Mouse (Mus musculus) C2C12 (cell line): Measurements from ENCODE around the gene Sprr2a2. TPM values are rescaled to one million over a fixed set of nuclear protein-coding genes. Genes with fewer than 3 reads are reported as not detected.
"Not testable (repeated sequence)": the region's sequence is repeated elsewhere in the genome, so short reads cannot be mapped to it uniquely, and the experiment has no call there.

Experiments used
- H3K27me3 ChIP-seq: one replicate; pipeline ENCODE4 v1.6.1; 2011; ENCODE audit not compliant: control insufficient read depth, insufficient read depth, insufficient read length
- H3K36me3 ChIP-seq: one replicate; pipeline ENCODE4 v1.6.1; 2011; ENCODE audit not compliant: control insufficient read depth, insufficient read depth
- H3K4me3 ChIP-seq: one replicate; pipeline ENCODE4 v1.5.1; 2011; ENCODE audit warnings: mild to moderate bottlenecking, control low read depth; ENCODE audit not compliant: poor library complexity, insufficient read depth, severe bottlenecking
- H3K79me2 ChIP-seq: one replicate; pipeline ENCODE4 v1.6.1; 2011; ENCODE audit not compliant: control insufficient read depth, insufficient read depth
- H3K79me3 ChIP-seq: one replicate; pipeline ENCODE4 v1.6.1; 2011; ENCODE audit warnings: low read depth, control low read depth
- H3ac ChIP-seq: one replicate; pipeline ENCODE3; 2011; ENCODE audit warnings: low read depth; ENCODE audit not compliant: control insufficient read depth, insufficient read length
- polyA plus RNA-seq: library from polyadenylated mRNA; unstranded; fragments of >200 nt; fragmentation: generic; extraction: Trizol; gene quantifications from one replicate; pipeline ENCODE4 v1.2.1, GENCODE M21; 2012; ENCODE audit warnings: missing spikeins

Gene Sprr2a2
- polyA plus RNA-seq, 1 experiment: 2.6 TPM

- not testable (repeated sequence) for H3K79me2 ChIP-seq, H3K36me3 ChIP-seq, H3K27me3 ChIP-seq, H3K79me3 ChIP-seq, H3ac ChIP-seq, H3K4me3 ChIP-seq
Observed at GRCm38 (mm10) chr3:92227410-92227809, 11.7 kb downstream of the Sprr2a2 start.

GRCm38 (mm10) chr3:92236463-92237189 lies 20.9 kb downstream of the Sprr2a2 start:
- not testable (repeated sequence) for H3K4me3 ChIP-seq, H3K36me3 ChIP-seq, H3K27me3 ChIP-seq, H3ac ChIP-seq, H3K79me2 ChIP-seq, H3K79me3 ChIP-seq

- not testable (repeated sequence) for H3K4me3 ChIP-seq, H3K79me2 ChIP-seq, H3K27me3 ChIP-seq, H3K36me3 ChIP-seq, H3ac ChIP-seq, H3K79me3 ChIP-seq
Observed at GRCm38 (mm10) chr3:92238736-92239135, 23.0 kb downstream of the Sprr2a2 start.

GRCm38 (mm10) chr3:92239197-92239596 lies 23.5 kb downstream of the Sprr2a2 start:
- H3K36me3 ChIP-seq, H3K79me2 ChIP-seq, H3ac ChIP-seq, H3K79me3 ChIP-seq, H3K4me3 ChIP-seq, H3K27me3 ChIP-seq: not testable (repeated sequence)

GRCm38 (mm10) chr3:92244833-92245232 lies 29.1 kb downstream of the Sprr2a2 start:
- not testable (repeated sequence) for H3K79me3 ChIP-seq, H3K27me3 ChIP-seq, H3K79me2 ChIP-seq, H3ac ChIP-seq, H3K36me3 ChIP-seq, H3K4me3 ChIP-seq

- not testable (repeated sequence) for H3K79me3 ChIP-seq, H3K79me2 ChIP-seq, H3K4me3 ChIP-seq, H3K27me3 ChIP-seq, H3ac ChIP-seq, H3K36me3 ChIP-seq
Observed at GRCm38 (mm10) chr3:92246245-92246644, 30.5 kb downstream of the Sprr2a2 start.

- H3ac ChIP-seq, H3K4me3 ChIP-seq, H3K27me3 ChIP-seq, H3K79me2 ChIP-seq, H3K36me3 ChIP-seq, H3K79me3 ChIP-seq: not testable (repeated sequence)
Observed at GRCm38 (mm10) chr3:92248494-92248893, 32.8 kb downstream of the Sprr2a2 start.

GRCm38 (mm10) chr3:92250450-92250849 lies 34.7 kb downstream of the Sprr2a2 start:
- not testable (repeated sequence) for H3K4me3 ChIP-seq, H3ac ChIP-seq, H3K79me3 ChIP-seq, H3K36me3 ChIP-seq, H3K27me3 ChIP-seq, H3K79me2 ChIP-seq

GRCm38 (mm10) chr3:92253860-92254259 lies 38.1 kb downstream of the Sprr2a2 start:
- not testable (repeated sequence) for H3K79me3 ChIP-seq, H3ac ChIP-seq, H3K27me3 ChIP-seq, H3K79me2 ChIP-seq, H3K4me3 ChIP-seq, H3K36me3 ChIP-seq

GRCm38 (mm10) chr3:92258526-92258925 lies 42.8 kb downstream of the Sprr2a2 start:
- H3K79me3 ChIP-seq, H3K27me3 ChIP-seq, H3K36me3 ChIP-seq, H3ac ChIP-seq, H3K4me3 ChIP-seq, H3K79me2 ChIP-seq: not testable (repeated sequence)

GRCm38 (mm10) chr3:92263462-92263861 lies 47.7 kb downstream of the Sprr2a2 start:
- H3K79me3 ChIP-seq, H3K79me2 ChIP-seq, H3K36me3 ChIP-seq, H3ac ChIP-seq, H3K27me3 ChIP-seq, H3K4me3 ChIP-seq: not testable (repeated sequence)

- not testable (repeated sequence) for H3K79me2 ChIP-seq, H3ac ChIP-seq, H3K79me3 ChIP-seq, H3K36me3 ChIP-seq, H3K27me3 ChIP-seq, H3K4me3 ChIP-seq
Observed at GRCm38 (mm10) chr3:92271414-92271985, 55.8 kb downstream of the Sprr2a2 start.
